Mouse (Mus musculus): ENCODE results near the gene Pde4d.

- TF ChIP-seq CTCF (IDR thresholded peaks at IDR 0.05; ENCODE audit: insufficient read depth, low read depth, low read length) (no peak), POLR2A (IDR thresholded peaks at IDR 0.05; ENCODE audit: insufficient read depth, low read depth, low read length) (no peak)
These were observed 14.1 kb upstream of the Pde4d start for GRCm38 (mm10) chr13:108435687-108436086.
